Mouse (Mus musculus) hindbrain, postnatal 0 days (tissue): ENCODE measurements around the gene Sprtn. TPM values are rescaled to one million over a fixed set of nuclear protein-coding genes. Genes with fewer than 3 reads are reported as not detected.

Experiments
- ATAC-seq: fragments of 200-750 bp; cut with Nextera tagmentation; 2 replicates; pipeline ENCODE4 v1.8.0; 2017; ENCODE audit warnings: mild to moderate bottlenecking, moderate TSS enrichment, moderate library complexity
- DNase-seq: peaks from one replicate; pipeline ENCODE4 v3.0.0-alpha.2; 2015; ENCODE audit warnings: low spot score
- H3K27ac ChIP-seq: fragments of 300-500 bp; sonication (generic); 2 replicates; pipeline ENCODE4 v1.5.1; 2014; ENCODE audit warnings: mild to moderate bottlenecking
- H3K27me3 ChIP-seq: fragments of 300-500 bp; sonication (generic); 2 replicates; pipeline ENCODE4 v1.6.1; 2014; ENCODE audit warnings: low read length, mixed read lengths; ENCODE audit not compliant: insufficient read depth
- H3K36me3 ChIP-seq: fragments of 300-500 bp; sonication (generic); 2 replicates; pipeline ENCODE4 v1.6.1; 2014; ENCODE audit warnings: low read length, mixed read lengths; ENCODE audit not compliant: insufficient read depth
- H3K4me1 ChIP-seq: fragments of 300-500 bp; sonication (generic); 2 replicates; pipeline ENCODE4 v1.6.1; 2014; ENCODE audit warnings: antibody characterized with exemption, low read length, mixed read lengths; ENCODE audit not compliant: insufficient read depth
- H3K4me2 ChIP-seq: fragments of 300-500 bp; sonication (generic); 2 replicates; pipeline ENCODE4 v1.6.1; 2014; ENCODE audit warnings: low read depth, mild to moderate bottlenecking, low read length, moderate library complexity, mixed read lengths
- H3K4me3 ChIP-seq: fragments of 300-500 bp; sonication (generic); 2 replicates; pipeline ENCODE4 v1.5.1; 2014; ENCODE audit warnings: low read length
- H3K9ac ChIP-seq: fragments of 300-500 bp; sonication (generic); replicated peaks from 2 replicates; pipeline ENCODE4 v1.6.1; 2014; ENCODE audit warnings: mild to moderate bottlenecking, low read length, moderate library complexity, mixed read lengths
- H3K9me3 ChIP-seq: fragments of 300-500 bp; sonication (generic); 2 replicates; pipeline ENCODE4 v1.6.1; 2016; ENCODE audit warnings: low read length, mixed read lengths
- CTCF ChIP-seq: IDR thresholded peaks from 2 replicates; pipeline ENCODE4 v1.5.1; 2016; ENCODE audit warnings: antibody characterized with exemption, control low read depth, low read depth
- WGBS: fragments of 180-500 bp; shearing (Covaris S2); extraction: QIAGEN DNeasy Blood & Tissue Kit; methylation state at CpG from one replicate; pipeline ENCODE4 v1.1.7; 2014; 5-methylcytosine and 5-hydroxymethylcytosine counted together
- polyA plus RNA-seq: library from polyadenylated mRNA; unstranded; fragments of >200 nt; fragmentation: Nextera tagmentation; extraction: Ambion mirVana; gene quantifications from 2 replicates; pipeline ENCODE4 v1.2.1, GENCODE M21; 2015
- total RNA-seq: library from RNA; depleted of rRNA; stranded (reverse); fragments of >200 nt; gene quantifications from 2 replicates; pipeline ENCODE4 v1.2.3, GENCODE M21; 2014

Gene Sprtn
- total and polyA plus RNA-seq, 2 experiments from 2014 or later: 6.0 to 11.6 TPM

GRCm38 (mm10) chr8:124926351-124926771 lies 28.7 kb downstream of the Sprtn start:
- H3K27ac ChIP-seq: no peak overlapping the region
- H3K4me1 ChIP-seq: no peaks in the 10 kb centered on the region
- WGBS: 70% methylated on average over 10 of the region's 10 CpGs
- no peak for TF ChIP-seq CTCF
- ATAC-seq (peak; percentile 62; the same call in 1 of the 2 replicates), DNase-seq (peak; percentile 59)
- H3K9ac ChIP-seq: no peak overlapping the region
- no peaks in the 10 kb centered on the region for H3K36me3 ChIP-seq
- no peak overlapping the region for H3K4me2 ChIP-seq
- no peak overlapping the region for H3K4me3 ChIP-seq
- H3K27me3 ChIP-seq: no peaks in the 10 kb centered on the region
- no peaks in the 10 kb centered on the region for H3K9me3 ChIP-seq

GRCm38 (mm10) chr8:124929006-124929405 lies 31.3 kb downstream of the Sprtn start:
- WGBS: 89% methylated on average over 11 of the region's 11 CpGs
- DNase-seq (no peak), ATAC-seq (no peak)
- Histone ChIP-seq H3K36me3 (no peaks in the 10 kb centered on the region), H3K9me3 (no peaks in the 10 kb centered on the region), H3K27me3 (no peaks in the 10 kb centered on the region), H3K27ac (no peak overlapping the region), H3K9ac (no peak overlapping the region), H3K4me3 (no peak overlapping the region), H3K4me1 (no peaks in the 10 kb centered on the region), H3K4me2 (no peak overlapping the region)
- no peak for TF ChIP-seq CTCF

GRCm38 (mm10) chr8:124930086-124930485 lies 32.4 kb downstream of the Sprtn start:
- TF ChIP-seq CTCF: no peak
- H3K4me2 ChIP-seq: no peak overlapping the region
- H3K27ac ChIP-seq: no peak overlapping the region
- no peak overlapping the region for H3K9ac ChIP-seq
- H3K4me3 ChIP-seq: no peak overlapping the region
- H3K27me3 ChIP-seq: no peaks in the 10 kb centered on the region
- DNase-seq: no peak
- no peak for ATAC-seq
- H3K4me1 ChIP-seq: no peaks in the 10 kb centered on the region
- no peaks in the 10 kb centered on the region for H3K9me3 ChIP-seq
- no peaks in the 10 kb centered on the region for H3K36me3 ChIP-seq
- WGBS: 86% methylated on average over 13 of the region's 13 CpGs

GRCm38 (mm10) chr8:124930649-124931048 lies 33.0 kb downstream of the Sprtn start:
- 79% methylated on average over 4 of the region's 4 CpGs for WGBS
- Histone ChIP-seq H3K4me3 (no peak overlapping the region), H3K9me3 (no peaks in the 10 kb centered on the region), H3K4me1 (no peaks in the 10 kb centered on the region), H3K9ac (no peak overlapping the region), H3K27me3 (no peaks in the 10 kb centered on the region), H3K27ac (no peak overlapping the region), H3K4me2 (no peak overlapping the region), H3K36me3 (no peaks in the 10 kb centered on the region)
- no peak for TF ChIP-seq CTCF
- DNase-seq (no peak), ATAC-seq (no peak)

- no peak for TF ChIP-seq CTCF
- Histone ChIP-seq H3K4me3 (no peak overlapping the region), H3K9ac (no peak overlapping the region), H3K9me3 (no peaks in the 10 kb centered on the region), H3K27ac (no peak overlapping the region), H3K4me1 (no peaks in the 10 kb centered on the region), H3K27me3 (no peaks in the 10 kb centered on the region), H3K4me2 (no peak overlapping the region), H3K36me3 (no peaks in the 10 kb centered on the region)
- no peak for ATAC-seq
- DNase-seq: no peak
- WGBS: 72% methylated on average over 3 of the region's 3 CpGs
Measured at GRCm38 (mm10) chr8:124932435-124932834, 34.7 kb downstream of the Sprtn start.

- WGBS: 71% methylated on average over 5 of the region's 5 CpGs
- Histone ChIP-seq H3K36me3 (peaks cover 5% of the 10 kb centered on the region), H3K4me3 (no peak overlapping the region), H3K27ac (no peak overlapping the region), H3K4me1 (no peaks in the 10 kb centered on the region), H3K4me2 (no peak overlapping the region), H3K9ac (no peak overlapping the region), H3K27me3 (no peaks in the 10 kb centered on the region), H3K9me3 (no peaks in the 10 kb centered on the region)
- DNase-seq (peak; percentile 10), ATAC-seq (no peak)
- TF ChIP-seq CTCF: no peak
Measured at GRCm38 (mm10) chr8:124935116-124935515, 37.4 kb downstream of the Sprtn start.

GRCm38 (mm10) chr8:124936699-124937098 lies 39.0 kb downstream of the Sprtn start:
- no peak overlapping the region for H3K9ac ChIP-seq
- no peak for TF ChIP-seq CTCF
- no peak for DNase-seq
- no peaks in the 10 kb centered on the region for H3K9me3 ChIP-seq
- ATAC-seq: no peak
- no peak overlapping the region for H3K4me2 ChIP-seq
- peaks cover 5% of the 10 kb centered on the region for H3K36me3 ChIP-seq
- H3K4me3 ChIP-seq: no peak overlapping the region
- H3K27ac ChIP-seq: no peak overlapping the region
- 97% methylated on average over 10 of the region's 10 CpGs for WGBS
- no peaks in the 10 kb centered on the region for H3K4me1 ChIP-seq
- H3K27me3 ChIP-seq: no peaks in the 10 kb centered on the region
